22 mouse cellular contexts compared by ENCODE assay signal in the genomic region with DNA sequence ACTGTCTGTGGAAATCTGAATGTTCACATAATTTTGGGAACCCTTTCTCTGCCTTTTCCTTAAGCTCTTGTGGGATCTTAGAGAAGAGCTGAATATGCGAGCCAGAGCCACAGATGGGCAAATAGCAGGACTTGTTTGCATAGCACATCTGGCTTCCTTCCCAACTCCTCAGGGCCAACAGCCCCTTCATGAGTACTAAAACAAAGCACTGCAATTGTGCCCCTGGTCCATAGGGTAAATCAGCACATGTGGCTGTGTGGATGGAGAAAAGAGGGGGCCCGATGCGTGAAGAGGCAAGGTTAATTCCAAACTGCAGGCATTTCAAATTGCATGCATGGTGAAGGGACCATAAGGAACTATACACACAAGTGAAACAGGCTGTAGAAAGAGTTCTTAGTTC.
DNase-seq lines count a peak whose midpoint lies in the region; ATAC-seq and TF ChIP-seq lines count a peak whose summit lies in the region.
"Had no signal": no experiment of that assay in that cellular context is flagged by ENCODE, and none has a peak within 500 bp of the region (broad histone marks: within the 10 kb centered on the region; RNA-seq: fewer than 3 reads in every experiment).

No protein-coding gene starts in this region.

- WGBS in heart, embryonic 12.5 days: 58% methylated on average over 3 of the region's 3 CpGs
- WGBS in heart, embryonic 11.5 days (ENCODE audit: insufficient replicate concordance): 65% methylated on average over 3 of the region's 3 CpGs
- WGBS in lung, embryonic 14.5 days: 45% methylated on average over 3 of the region's 3 CpGs
- WGBS in lung, postnatal 0 days: 48% methylated on average over 3 of the region's 3 CpGs
- WGBS in embryonic facial prominence, embryonic 10.5 days: 33% methylated on average over 3 of the region's 3 CpGs
- 76% methylated on average over 3 of the region's 3 CpGs for WGBS in limb, embryonic 10.5 days

- no peak for TF ChIP-seq EP300 in lung, postnatal 0 days (IDR thresholded peaks at IDR 0.05)

- ATAC-seq in heart, embryonic 12.5 days (ENCODE audit: insufficient number of reproducible peaks, low FRiP score): no peak
- ATAC-seq in heart, embryonic 11.5 days (replicated peaks; ENCODE audit: insufficient number of reproducible peaks, low FRiP score, low TSS enrichment): no peak
- ATAC-seq in lung, embryonic 14.5 days (ENCODE audit: insufficient read depth): no peak
- no peak for ATAC-seq in lung, postnatal 0 days
- ATAC-seq: forebrain, embryonic 15.5 days had no signal

- peak; percentile 45 for DNase-seq in lung, embryonic 14.5 days
- DNase-seq in lung, postnatal 0 days (ENCODE audit: low spot score): no peak
- peak; percentile 28 for DNase-seq in embryonic facial prominence, embryonic 10.5 days (ENCODE audit: low spot score)
- DNase-seq in limb, embryonic 10.5 days (ENCODE audit: low spot score): no peak
- no peak for DNase-seq in left cerebral cortex, postnatal 14 days (ENCODE audit: low spot score in 2 of 2)
- DNase-seq: adrenal gland, postnatal 36 days; cerebellum, adult 18-20 months; cerebellum, postnatal 25 days; embryo, embryonic 11 days; gastrocnemius, postnatal 25 days; kidney, adult 2 months; kidney, postnatal 10 days; midbrain, embryonic 14.5 days had no signal

- 0 out of 2 replicates have a peak overlapping the region, but pooled peaks have one; percentile 21 for H3K27ac ChIP-seq in heart, embryonic 12.5 days (ENCODE audit: poor library complexity, severe bottlenecking)
- H3K27ac ChIP-seq in heart, embryonic 11.5 days (ENCODE audit: low read depth, low read length): no peak overlapping the region
- H3K27ac ChIP-seq in lung, embryonic 14.5 days (ENCODE audit: low read depth): no peak overlapping the region
- no peak overlapping the region for H3K27ac ChIP-seq in lung, postnatal 0 days (ENCODE audit: low read length)
- no peak overlapping the region for H3K27ac ChIP-seq in embryonic facial prominence, embryonic 10.5 days (replicated peaks)
- 0 out of 2 replicates have a peak overlapping the region, but pooled peaks have one; percentile 11 for H3K27ac ChIP-seq in limb, embryonic 10.5 days
- H3K27ac ChIP-seq: forebrain, embryonic 15.5 days; hindbrain, embryonic 15.5 days; liver, embryonic 15.5 days; stomach, embryonic 15.5 days had no signal

- no peaks in the 10 kb centered on the region for H3K36me3 ChIP-seq in heart, embryonic 12.5 days
- H3K36me3 ChIP-seq in heart, embryonic 11.5 days (ENCODE audit: control insufficient read depth, insufficient read depth, low read length): no peaks in the 10 kb centered on the region
- H3K36me3 ChIP-seq in lung, embryonic 14.5 days (ENCODE audit: insufficient read depth): no peaks in the 10 kb centered on the region
- H3K36me3 ChIP-seq in lung, postnatal 0 days (ENCODE audit: insufficient read depth, low read length): no peaks in the 10 kb centered on the region
- H3K36me3 ChIP-seq in embryonic facial prominence, embryonic 10.5 days (replicated peaks): no peaks in the 10 kb centered on the region
- H3K36me3 ChIP-seq in limb, embryonic 10.5 days: no peaks in the 10 kb centered on the region
- H3K36me3 ChIP-seq: forebrain, embryonic 15.5 days; hindbrain, embryonic 15.5 days; liver, embryonic 15.5 days; stomach, embryonic 15.5 days had no signal

- peaks cover 48% of the 10 kb centered on the region for H3K4me1 ChIP-seq in heart, embryonic 12.5 days (replicated peaks)
- H3K4me1 ChIP-seq in heart, embryonic 11.5 days (ENCODE audit: control insufficient read depth, insufficient read depth, low read length): peaks cover 24% of the 10 kb centered on the region
- H3K4me1 ChIP-seq in lung, embryonic 14.5 days (ENCODE audit: insufficient read depth): peaks cover 18% of the 10 kb centered on the region
- 0 out of 2 replicates have a peak, but pooled peaks cover 3% of the 10 kb centered on the region for H3K4me1 ChIP-seq in lung, postnatal 0 days (ENCODE audit: insufficient read depth, low read depth, low read length)
- peaks cover 27% of the 10 kb centered on the region for H3K4me1 ChIP-seq in embryonic facial prominence, embryonic 10.5 days
- H3K4me1 ChIP-seq in limb, embryonic 10.5 days: peaks cover 22% of the 10 kb centered on the region
- H3K4me1 ChIP-seq: hindbrain, embryonic 15.5 days had no signal

- intact Hi-C loops in left cerebral cortex, postnatal 14 days (cut with DNase I): no loop called here

- no peak overlapping the region for H3K4me3 ChIP-seq in heart, embryonic 12.5 days
- no peak overlapping the region for H3K4me3 ChIP-seq in heart, embryonic 11.5 days (ENCODE audit: low read depth, low read length)
- H3K4me3 ChIP-seq in lung, embryonic 14.5 days (ENCODE audit: low read depth, low read length): no peak overlapping the region
- no peak overlapping the region for H3K4me3 ChIP-seq in lung, postnatal 0 days (ENCODE audit: low read depth, low read length)
- no peak overlapping the region for H3K4me3 ChIP-seq in embryonic facial prominence, embryonic 10.5 days
- H3K4me3 ChIP-seq in limb, embryonic 10.5 days: no peak overlapping the region
- H3K4me3 ChIP-seq: erythroblast, embryonic 14.5 days; forebrain, embryonic 15.5 days; hindbrain, embryonic 15.5 days; liver, embryonic 15.5 days; myocyte; stomach, embryonic 15.5 days had no signal

- no peaks in the 10 kb centered on the region for H3K9me3 ChIP-seq in heart, embryonic 12.5 days (replicated peaks)
- H3K9me3 ChIP-seq in heart, embryonic 11.5 days (replicated peaks; ENCODE audit: control insufficient read depth, low read length): no peaks in the 10 kb centered on the region
- no peaks in the 10 kb centered on the region for H3K9me3 ChIP-seq in lung, embryonic 14.5 days (ENCODE audit: low read depth, low read length)
- H3K9me3 ChIP-seq in lung, postnatal 0 days (ENCODE audit: low read length): no peaks in the 10 kb centered on the region
- H3K9me3 ChIP-seq in embryonic facial prominence, embryonic 10.5 days: no peaks in the 10 kb centered on the region
- no peaks in the 10 kb centered on the region for H3K9me3 ChIP-seq in limb, embryonic 10.5 days (replicated peaks)
- H3K9me3 ChIP-seq: forebrain, embryonic 15.5 days; hindbrain, embryonic 15.5 days; liver, embryonic 15.5 days; stomach, embryonic 15.5 days had no signal

- no peak for TF ChIP-seq CTCF in lung, embryonic 14.5 days (IDR thresholded peaks at IDR 0.05; ENCODE audit: low read depth)
- no peak for TF ChIP-seq CTCF in lung, postnatal 0 days (IDR thresholded peaks at IDR 0.05)

- no peak overlapping the region for H3K4me2 ChIP-seq in heart, embryonic 12.5 days
- no peak overlapping the region for H3K4me2 ChIP-seq in heart, embryonic 11.5 days
- no peak overlapping the region for H3K4me2 ChIP-seq in lung, embryonic 14.5 days
- no peak overlapping the region for H3K4me2 ChIP-seq in lung, postnatal 0 days (replicated peaks; ENCODE audit: low read depth, low read length)
- H3K4me2 ChIP-seq: forebrain, embryonic 15.5 days; hindbrain, embryonic 15.5 days; liver, embryonic 15.5 days; stomach, embryonic 15.5 days had no signal

- no peak overlapping the region for H3K9ac ChIP-seq in heart, embryonic 12.5 days
- H3K9ac ChIP-seq in heart, embryonic 11.5 days (ENCODE audit: low read depth, low read length): no peak overlapping the region
- H3K9ac ChIP-seq in lung, embryonic 14.5 days: no peak overlapping the region
- H3K9ac ChIP-seq in lung, postnatal 0 days (replicated peaks; ENCODE audit: low read depth): no peak overlapping the region
- H3K9ac ChIP-seq: forebrain, embryonic 15.5 days; hindbrain, embryonic 15.5 days; liver, embryonic 15.5 days; stomach, embryonic 15.5 days had no signal

- no peaks in the 10 kb centered on the region for H3K27me3 ChIP-seq in heart, embryonic 12.5 days (replicated peaks)
- no peaks in the 10 kb centered on the region for H3K27me3 ChIP-seq in heart, embryonic 11.5 days (ENCODE audit: control insufficient read depth, insufficient read depth, low read length)
- no peaks in the 10 kb centered on the region for H3K27me3 ChIP-seq in lung, embryonic 14.5 days (ENCODE audit: insufficient read depth, low read length)
- H3K27me3 ChIP-seq in lung, postnatal 0 days (replicated peaks; ENCODE audit: insufficient read depth, low read length): no peaks in the 10 kb centered on the region
- H3K27me3 ChIP-seq in embryonic facial prominence, embryonic 10.5 days (replicated peaks; ENCODE audit: low read depth, poor library complexity, severe bottlenecking): no peaks in the 10 kb centered on the region
- no peaks in the 10 kb centered on the region for H3K27me3 ChIP-seq in limb, embryonic 10.5 days (ENCODE audit: low read depth, poor library complexity, severe bottlenecking)
- H3K27me3 ChIP-seq: CH12.LX; forebrain, embryonic 15.5 days; hindbrain, embryonic 15.5 days; liver, embryonic 15.5 days; stomach, embryonic 15.5 days had no signal

Comparison
In these comparisons a context has a peak if more than half of its experiments do, and no peak if none do; other contexts are left out.
1. H3K27ac ChIP-seq: peak in heart, embryonic 12.5 days (single experiment) and limb, embryonic 10.5 days (single experiment); none in heart, embryonic 11.5 days (single experiment), lung, embryonic 14.5 days (single experiment), lung, postnatal 0 days (single experiment) and embryonic facial prominence, embryonic 10.5 days (single experiment).
2. DNase-seq: peak in lung, embryonic 14.5 days (single experiment) and embryonic facial prominence, embryonic 10.5 days (single experiment); none in lung, postnatal 0 days (single experiment), limb, embryonic 10.5 days (single experiment) and left cerebral cortex, postnatal 14 days (0 of 2).